11 mouse cellular contexts compared by ENCODE assay signal in genomic region chr5:119832479-119832796, GRCm38 (mm10). TPM values are rescaled to one million over a fixed set of nuclear protein-coding genes. Genes with fewer than 3 reads are reported as not detected.
DNase-seq lines count a peak whose midpoint lies in the region; ATAC-seq and TF ChIP-seq lines count a peak whose summit lies in the region.
"Had no signal": no experiment of that assay in that cellular context is flagged by ENCODE, and none has a peak within 500 bp of the region (broad histone marks: within the 10 kb centered on the region; RNA-seq: fewer than 3 reads in every experiment).

Gene Tbx5 (plus strand): TSS chr5:119832668.

- peak within 1 kb of the TSS; percentile 38; the same call in 1 of the 2 replicates for H3K4me3 ChIP-seq in ES-Bruce4 (ENCODE audit: low read depth, low read length)
- peak within 1 kb of the TSS; percentile 35; the same call in 1 of the 2 replicates for H3K4me3 ChIP-seq in bone marrow macrophage, adult 2 months (ENCODE audit: insufficient read depth, low read length)
- peak within 1 kb of the TSS; percentile 59 for H3K4me3 ChIP-seq in heart, postnatal 0 days (ENCODE audit: low read depth, low read length)
- H3K4me3 ChIP-seq in liver, embryonic 15.5 days (replicated peaks) = peak within 1 kb of the TSS; percentile 29; the same call in 1 of the 2 replicates
- H3K4me3 ChIP-seq in hindbrain, embryonic 12.5 days = no peak within 1 kb of the TSS
- H3K4me3 ChIP-seq: hindbrain, embryonic 13.5 days had no signal

- peaks cover 24% of the 10 kb centered on the region for H3K27me3 ChIP-seq in ES-Bruce4 (ENCODE audit: control insufficient read depth, insufficient read depth, low read length, poor library complexity, severe bottlenecking)
- peaks cover 25% of the 10 kb centered on the region; the same call in 1 of the 2 replicates for H3K27me3 ChIP-seq in heart, postnatal 0 days (ENCODE audit: control insufficient read depth, insufficient read depth, low read length)
- peaks cover 96% of the 10 kb centered on the region for H3K27me3 ChIP-seq in liver, embryonic 15.5 days
- peaks cover 98% of the 10 kb centered on the region for H3K27me3 ChIP-seq in hindbrain, embryonic 12.5 days

- TF ChIP-seq EP300 in ES-Bruce4 (IDR thresholded peaks at IDR 0.05; ENCODE audit: insufficient read depth, low read depth, low read length) = no peak
- no peak for TF ChIP-seq EP300 in heart, postnatal 0 days (IDR thresholded peaks at IDR 0.05; ENCODE audit: low read depth)

- no peaks in the 10 kb centered on the region for H3K36me3 ChIP-seq in ES-Bruce4 (ENCODE audit: control insufficient read depth, insufficient read depth, low read length, poor library complexity, severe bottlenecking)
- no peaks in the 10 kb centered on the region for H3K36me3 ChIP-seq in heart, postnatal 0 days (replicated peaks; ENCODE audit: control insufficient read depth, insufficient read depth, low read length)
- H3K36me3 ChIP-seq in liver, embryonic 15.5 days (replicated peaks) = no peaks in the 10 kb centered on the region
- H3K36me3 ChIP-seq in hindbrain, embryonic 12.5 days = no peaks in the 10 kb centered on the region
- H3K36me3 ChIP-seq: hindbrain, embryonic 13.5 days had no signal

- no peak for DNase-seq in heart, postnatal 0 days (ENCODE audit: low spot score)
- DNase-seq in left cerebral cortex, adult 11 months (ENCODE audit: low spot score) = no peak
- no peak for DNase-seq in frontal cortex, postnatal 36 days (ENCODE audit: low spot score in 2 of 2)
- DNase-seq: thymus, postnatal 14 days had no signal

- no peaks in the 10 kb centered on the region for H3K4me1 ChIP-seq in ES-Bruce4 (ENCODE audit: control insufficient read depth, insufficient read depth, low read length)
- no peaks in the 10 kb centered on the region for H3K4me1 ChIP-seq in bone marrow macrophage, adult 2 months (ENCODE audit: control insufficient read depth, insufficient read depth, low read length)
- H3K4me1 ChIP-seq in heart, postnatal 0 days (ENCODE audit: control insufficient read depth, insufficient read depth) = no peaks in the 10 kb centered on the region
- H3K4me1 ChIP-seq in liver, embryonic 15.5 days (replicated peaks) = no peaks in the 10 kb centered on the region
- H3K4me1 ChIP-seq in hindbrain, embryonic 12.5 days = peaks cover 4% of the 10 kb centered on the region; the same call in 1 of the 2 replicates
- H3K4me1 ChIP-seq: hindbrain, embryonic 13.5 days had no signal

- no peak within 1 kb of the TSS for H3K9ac ChIP-seq in ES-Bruce4 (ENCODE audit: low read depth, poor library complexity, severe bottlenecking)
- peak within 1 kb of the TSS; percentile 78 for H3K9ac ChIP-seq in heart, postnatal 0 days (replicated peaks; ENCODE audit: low read depth, low read length)
- H3K9ac ChIP-seq in liver, embryonic 15.5 days = no peak within 1 kb of the TSS
- no peak within 1 kb of the TSS for H3K9ac ChIP-seq in hindbrain, embryonic 12.5 days
- H3K9ac ChIP-seq: hindbrain, embryonic 13.5 days had no signal

- H3K27ac ChIP-seq in ES-Bruce4 (ENCODE audit: insufficient read depth, low read length) = no peak within 1 kb of the TSS
- H3K27ac ChIP-seq in bone marrow macrophage, adult 2 months (ENCODE audit: insufficient read depth, low read depth, low read length) = no peak within 1 kb of the TSS
- H3K27ac ChIP-seq in heart, postnatal 0 days (ENCODE audit: low read depth) = peak within 1 kb of the TSS; percentile 79
- no peak within 1 kb of the TSS for H3K27ac ChIP-seq in liver, embryonic 15.5 days (replicated peaks)
- H3K27ac ChIP-seq in hindbrain, embryonic 12.5 days = no peak within 1 kb of the TSS
- H3K27ac ChIP-seq: hindbrain, embryonic 13.5 days had no signal

- peak within 1 kb of the TSS; percentile 75 for H3K4me2 ChIP-seq in heart, postnatal 0 days (ENCODE audit: low read depth, low read length)
- peak within 1 kb of the TSS; percentile 49 for H3K4me2 ChIP-seq in liver, embryonic 15.5 days
- no peak within 1 kb of the TSS for H3K4me2 ChIP-seq in hindbrain, embryonic 12.5 days (replicated peaks)
- H3K4me2 ChIP-seq: hindbrain, embryonic 13.5 days had no signal

- no peak for TF ChIP-seq POLR2A in ES-Bruce4 (IDR thresholded peaks at IDR 0.05; ENCODE audit: insufficient read depth, low read length)
- TF ChIP-seq POLR2A in bone marrow macrophage, adult 2 months (IDR thresholded peaks at IDR 0.05; ENCODE audit: borderline replicate concordance, low read depth, low read length) = no peak

- 22% methylated on average over 16 of the region's 16 CpGs for WGBS in heart, postnatal 0 days
- WGBS in liver, embryonic 15.5 days (ENCODE audit: insufficient replicate concordance) = 3% methylated on average over 16 of the region's 16 CpGs
- 2% methylated on average over 16 of the region's 16 CpGs for WGBS in hindbrain, embryonic 12.5 days

- no peak for ATAC-seq in heart, postnatal 0 days (ENCODE audit: insufficient read depth, low read depth)
- ATAC-seq in liver, embryonic 15.5 days (ENCODE audit: insufficient read depth) = no peak
- ATAC-seq in hindbrain, embryonic 12.5 days (ENCODE audit: low FRiP score) = no peak

- peaks cover 3% of the 10 kb centered on the region; the same call in 1 of the 2 replicates for H3K9me3 ChIP-seq in ES-Bruce4 (replicated peaks; ENCODE audit: control insufficient read depth, insufficient read depth, low read length, poor library complexity, severe bottlenecking)
- H3K9me3 ChIP-seq in heart, postnatal 0 days (replicated peaks; ENCODE audit: control insufficient read depth, low read length) = no peaks in the 10 kb centered on the region
- no peaks in the 10 kb centered on the region for H3K9me3 ChIP-seq in liver, embryonic 15.5 days (replicated peaks)
- no peaks in the 10 kb centered on the region for H3K9me3 ChIP-seq in hindbrain, embryonic 12.5 days (replicated peaks)
- H3K9me3 ChIP-seq: hindbrain, embryonic 13.5 days had no signal

- TF ChIP-seq CTCF in ES-Bruce4 (IDR thresholded peaks at IDR 0.05; ENCODE audit: low read depth, low read length) = no peak
- TF ChIP-seq CTCF in bone marrow macrophage, adult 2 months (IDR thresholded peaks at IDR 0.05; ENCODE audit: low read depth, low read length) = no peak
- no peak for TF ChIP-seq CTCF in heart, postnatal 0 days (IDR thresholded peaks at IDR 0.05; ENCODE audit: low read depth)

RNA-seq across cellular contexts. Expression of gene Tbx5, which starts in this region (rescaled TPM):
- polyA plus RNA-seq in ES-Bruce4 (2011; ENCODE audit: insufficient read depth, insufficient read length, low read depth, missing spikeins) = not detected in 2 replicates
- polyA plus RNA-seq in bone marrow macrophage, adult 2 months (2012; ENCODE audit: insufficient read depth, insufficient read length, missing spikeins) = not detected in 2 replicates
- total RNA-seq in heart, postnatal 0 days (2014; rRNA removed; ENCODE audit: low replicate concordance) = 17.3 and 22.8 TPM in 2 replicates
- 29.2 and 31.1 TPM in 2 replicates for polyA plus RNA-seq in heart, postnatal 0 days (2015; fragmentation: Nextera tagmentation; extraction: Ambion mirVana)
- 0.05 TPM in 2 replicates for polyA plus RNA-seq in liver, embryonic 15.5 days (2015; fragmentation: Nextera tagmentation; extraction: Ambion mirVana)
- polyA plus RNA-seq in hindbrain, embryonic 12.5 days (2016; fragmentation: Nextera tagmentation; extraction: Ambion mirVana) = 0.09 and 0.13 TPM in 2 replicates
- total RNA-seq: left cerebral cortex, postnatal 10 days; neutrophil, adult 5-6 weeks had no signal
- polyA plus RNA-seq: hindbrain, embryonic 13.5 days had no signal

Comparison
In these comparisons a context has a peak if more than half of its experiments do, and no peak if none do; other contexts are left out.
1. RNA of gene Tbx5 (polyA plus RNA-seq): 29.2 to 31.1 TPM in heart, postnatal 0 days; 0.09 to 0.13 TPM in hindbrain, embryonic 12.5 days, 0.05 TPM in liver, embryonic 15.5 days, not detected in ES-Bruce4 and not detected in bone marrow macrophage, adult 2 months; every median in the first group is over 10 times any median in the second.